Comparison of ENCODE assay signal across 12 mouse cellular contexts in genomic region chr2:32990167-32990832, GRCm38 (mm10). TPM values are rescaled to one million over a fixed set of nuclear protein-coding genes. Genes with fewer than 3 reads are reported as not detected.
DNase-seq lines count a peak whose midpoint lies in the region; ATAC-seq and TF ChIP-seq lines count a peak whose summit lies in the region.
"Had no signal": no experiment of that assay in that cellular context is flagged by ENCODE, and none has a peak within 500 bp of the region (broad histone marks: within the 10 kb centered on the region; RNA-seq: fewer than 3 reads in every experiment).

No protein-coding gene starts in this region.

- ATAC-seq in stomach, postnatal 0 days (ENCODE audit: low FRiP score, low TSS enrichment): no peak
- ATAC-seq: midbrain, embryonic 13.5 days had no signal

- peak; percentile 64 for TF ChIP-seq CTCF in gastrocnemius, adult 2 months (IDR thresholded peaks at IDR 0.05)
- peak; percentile 8; the same call in 1 of the 2 replicates for TF ChIP-seq CTCF in spleen, adult 2 months (IDR thresholded peaks at IDR 0.05; ENCODE audit: extremely low read depth, insufficient read depth, insufficient read length, insufficient replicate concordance)
- peak; percentile 74 for TF ChIP-seq CTCF in stomach, postnatal 0 days (IDR thresholded peaks at IDR 0.05; ENCODE audit: low read depth)

- TF ChIP-seq EP300 in stomach, postnatal 0 days (optimal IDR thresholded peaks at IDR 0.05): no peak

- no peak overlapping the region for H3K27ac ChIP-seq in gastrocnemius, adult 2 months
- H3K27ac ChIP-seq in spleen, adult 2 months (ENCODE audit: insufficient read depth, low read length): no peak overlapping the region
- H3K27ac ChIP-seq in stomach, postnatal 0 days (replicated peaks): no peak overlapping the region
- H3K27ac ChIP-seq: hindbrain, embryonic 13.5 days; liver, embryonic 13.5 days; midbrain, embryonic 13.5 days had no signal

- WGBS in spleen, adult 2 months: 82% methylated on average over 13 of the region's 13 CpGs
- 63% methylated on average over 13 of the region's 13 CpGs for WGBS in stomach, postnatal 0 days

- H3K36me3 ChIP-seq in spleen, adult 2 months (ENCODE audit: control insufficient read depth, insufficient read depth, low read length): no peaks in the 10 kb centered on the region
- no peaks in the 10 kb centered on the region for H3K36me3 ChIP-seq in stomach, postnatal 0 days (ENCODE audit: control insufficient read depth, insufficient read depth, low read length)
- H3K36me3 ChIP-seq: liver, embryonic 13.5 days had no signal

- no peak for DNase-seq in gastrocnemius, adult 2 months
- DNase-seq in gastrocnemius, postnatal 4 days (ENCODE audit: low spot score in 2 of 2): no peak
- no peak for DNase-seq in spleen, adult 2 months (ENCODE audit: low read depth in 1 of 2, low spot score in 2 of 2)
- no peak for DNase-seq in spleen, postnatal 14 days (ENCODE audit: low spot score in 2 of 2)
- peak; percentile 23 for DNase-seq in T-cell, adult 2 months (ENCODE audit: low spot score)
- DNase-seq in stomach, postnatal 0 days (ENCODE audit: low spot score): no peak
- no peak for DNase-seq in heart, postnatal 36 days
- no peak for DNase-seq in lung, postnatal 4 days
- DNase-seq: layer of hippocampus, adult 9-11 months; liver, embryonic 13.5 days had no signal

- H3K4me2 ChIP-seq in stomach, postnatal 0 days (replicated peaks; ENCODE audit: low read depth): no peak overlapping the region
- H3K4me2 ChIP-seq: hindbrain, embryonic 13.5 days; liver, embryonic 13.5 days; midbrain, embryonic 13.5 days had no signal

- no peaks in the 10 kb centered on the region for H3K4me1 ChIP-seq in spleen, adult 2 months (ENCODE audit: control insufficient read depth, insufficient read depth, insufficient read length)
- H3K4me1 ChIP-seq in stomach, postnatal 0 days (replicated peaks; ENCODE audit: control insufficient read depth, insufficient read depth): no peaks in the 10 kb centered on the region
- H3K4me1 ChIP-seq: hindbrain, embryonic 13.5 days; liver, embryonic 13.5 days; midbrain, embryonic 13.5 days had no signal

- intact Hi-C loops in gastrocnemius, adult 2 months (cut with DNase I): loop anchor here (5.0 kb wide), 1 partner anchor 412 kb away; no protein-coding TSS in a partner anchor
- intact Hi-C loops in heart, postnatal 36 days (cut with DNase I): loop anchor here (2.0 to 10.0 kb wide), 2 partner anchors 143 to 415 kb away; no protein-coding TSS in a partner anchor

- no peak for TF ChIP-seq POLR2A in spleen, adult 2 months (IDR thresholded peaks at IDR 0.05; ENCODE audit: low read depth, low read length)

- H3K9ac ChIP-seq in stomach, postnatal 0 days (ENCODE audit: low read length): no peak overlapping the region
- H3K9ac ChIP-seq: hindbrain, embryonic 13.5 days; liver, embryonic 13.5 days; midbrain, embryonic 13.5 days had no signal

- no peaks in the 10 kb centered on the region for H3K27me3 ChIP-seq in spleen, adult 2 months (ENCODE audit: control insufficient read depth, insufficient read depth, low read length)
- no peaks in the 10 kb centered on the region for H3K27me3 ChIP-seq in stomach, postnatal 0 days (ENCODE audit: control insufficient read depth, insufficient read depth, low read length)
- H3K27me3 ChIP-seq: hindbrain, embryonic 13.5 days; midbrain, embryonic 13.5 days had no signal

- H3K4me3 ChIP-seq in gastrocnemius, adult 2 months: no peak overlapping the region
- no peak overlapping the region for H3K4me3 ChIP-seq in spleen, adult 2 months (ENCODE audit: extremely low read depth, insufficient read depth, insufficient read length)
- H3K4me3 ChIP-seq in stomach, postnatal 0 days (ENCODE audit: low read depth, low read length): no peak overlapping the region
- H3K4me3 ChIP-seq: hindbrain, embryonic 13.5 days; liver, embryonic 13.5 days; midbrain, embryonic 13.5 days had no signal

- no peaks in the 10 kb centered on the region for H3K9me3 ChIP-seq in stomach, postnatal 0 days (ENCODE audit: control insufficient read depth, low read length)
- H3K9me3 ChIP-seq: hindbrain, embryonic 13.5 days; liver, embryonic 13.5 days; midbrain, embryonic 13.5 days had no signal

RNA-seq across cellular contexts. Expression of gene Slc2a8, which starts 8.4 kb away (rescaled TPM):
- total RNA-seq in gastrocnemius, adult 2 months (2021): 10 to 100 TPM in 1 of 2 experiments, 1 to 10 TPM in 1; 8.1 to 11.2 TPM
- 1 to 10 TPM; 8.8 to 9.7 TPM for total RNA-seq in gastrocnemius, postnatal 4 days (2021)
- 24.7 and 28.0 TPM in 2 replicates for polyA plus RNA-seq in spleen, adult 2 months (2012; rRNA removed)
- 12.1 and 12.8 TPM in 2 replicates for polyA plus RNA-seq in stomach, postnatal 0 days (2015; fragmentation: Nextera tagmentation; extraction: Ambion mirVana)
- total RNA-seq in heart, postnatal 36 days (2021): 10 to 100 TPM; 18.3 to 26.7 TPM

RNA-seq across cellular contexts. Expression of gene Lrsam1, which starts 28.9 kb away (rescaled TPM):
- total RNA-seq in gastrocnemius, adult 2 months (2021): 10 to 100 TPM in 1 of 2 experiments, 1 to 10 TPM in 1; 9.9 to 14.1 TPM
- total RNA-seq in gastrocnemius, postnatal 4 days (2021): 10 to 100 TPM; 20.0 to 22.0 TPM
- polyA plus RNA-seq in spleen, adult 2 months (2012; rRNA removed): 8.3 and 13.0 TPM in 2 replicates
- 5.3 and 5.5 TPM in 2 replicates for polyA plus RNA-seq in stomach, postnatal 0 days (2015; fragmentation: Nextera tagmentation; extraction: Ambion mirVana)
- total RNA-seq in heart, postnatal 36 days (2021): 10 to 100 TPM; 14.1 to 17.0 TPM

RNA-seq across cellular contexts. Expression of gene Rpl12, which starts 28.9 kb away (rescaled TPM):
- 10 to 100 TPM; 80.6 to 90.3 TPM for total RNA-seq in gastrocnemius, adult 2 months (2021)
- 100 to 1,000 TPM; 212 to 221 TPM for total RNA-seq in gastrocnemius, postnatal 4 days (2021)
- 535 and 627 TPM in 2 replicates for polyA plus RNA-seq in spleen, adult 2 months (2012; rRNA removed)
- polyA plus RNA-seq in stomach, postnatal 0 days (2015; fragmentation: Nextera tagmentation; extraction: Ambion mirVana): 141 and 157 TPM in 2 replicates
- total RNA-seq in heart, postnatal 36 days (2021): 10 to 100 TPM; 56.4 to 65.9 TPM

Comparison
In these comparisons a context has a peak if more than half of its experiments do, and no peak if none do; other contexts are left out.
1. CTCF ChIP-seq: peak in every context shown above with its lines; median percentile 74 in stomach, postnatal 0 days; 64 in gastrocnemius, adult 2 months; 8 in spleen, adult 2 months.